Mouse (Mus musculus): ENCODE measurements around the gene Fto.

GRCm38 (mm10) chr8:91569874-91570273 is 256.5 kb downstream of the Fto start:
- TF ChIP-seq GATA1 (IDR thresholded peaks at IDR 0.05; ENCODE audit: borderline replicate concordance, low read length), result no peak
- no peak for TF ChIP-seq POLR2AphosphoS5 (IDR thresholded peaks at IDR 0.05; ENCODE audit: insufficient replicate concordance, low read depth, low read length)

Data from G1E (cell line).